Comparison of ENCODE assay signal across 33 mouse cellular contexts in genomic region chr9:78389981-78390380, GRCm38 (mm10). TPM values are rescaled to one million over a fixed set of nuclear protein-coding genes. Genes with fewer than 3 reads are reported as not detected.
DNase-seq lines count a peak whose midpoint lies in the region; ATAC-seq and TF ChIP-seq lines count a peak whose summit lies in the region.
"Had no signal": no experiment of that assay in that cellular context is flagged by ENCODE, and none has a peak within 500 bp of the region (broad histone marks: within the 10 kb centered on the region; RNA-seq: fewer than 3 reads in every experiment).

No protein-coding gene starts in this region.

- no peaks in the 10 kb centered on the region for H3K36me3 ChIP-seq in midbrain, embryonic 13.5 days
- H3K36me3 ChIP-seq in liver, postnatal 0 days (replicated peaks; ENCODE audit: insufficient read depth, low read length): no peaks in the 10 kb centered on the region
- H3K36me3 ChIP-seq: heart, embryonic 13.5 days; hindbrain, embryonic 15.5 days; kidney, embryonic 15.5 days; limb, embryonic 13.5 days; liver, embryonic 13.5 days; midbrain, embryonic 12.5 days; stomach, embryonic 15.5 days had no signal

- DNase-seq in lung, postnatal 36 days: peak; percentile 3
- no peak for DNase-seq in lung, postnatal 4 days
- peak; percentile 43 for DNase-seq in MEL-GATA-1-ER (ENCODE audit: extremely low read depth, low read depth)
- DNase-seq in liver, postnatal 0 days: no peak
- DNase-seq: adrenal gland, postnatal 14 days; cerebellum, adult 8-10 months; cerebellum, postnatal 36 days; gastrocnemius, adult 2 months; heart, postnatal 4 days; kidney, adult 11 months; kidney, postnatal 4 days; liver, embryonic 13.5 days; thymus, adult 18-20 months; thymus, postnatal 4 days had no signal

- no peak overlapping the region for H3K27ac ChIP-seq in midbrain, embryonic 13.5 days
- no peak overlapping the region for H3K27ac ChIP-seq in liver, postnatal 0 days (ENCODE audit: low read depth)
- H3K27ac ChIP-seq: forebrain, embryonic 13.5 days; gastrocnemius, adult 2 months; heart, embryonic 13.5 days; hindbrain, embryonic 15.5 days; kidney, embryonic 15.5 days; limb, embryonic 13.5 days; liver, embryonic 13.5 days; midbrain, embryonic 12.5 days; stomach, embryonic 15.5 days had no signal

- no peak overlapping the region for H3K9ac ChIP-seq in midbrain, embryonic 13.5 days (replicated peaks)
- no peak overlapping the region for H3K9ac ChIP-seq in liver, postnatal 0 days (replicated peaks)
- H3K9ac ChIP-seq: forebrain, embryonic 13.5 days; heart, embryonic 13.5 days; hindbrain, embryonic 15.5 days; kidney, embryonic 15.5 days; limb, embryonic 13.5 days; liver, embryonic 13.5 days; midbrain, embryonic 12.5 days; stomach, embryonic 15.5 days had no signal

- H3K4me1 ChIP-seq in midbrain, embryonic 13.5 days (replicated peaks): no peaks in the 10 kb centered on the region
- no peaks in the 10 kb centered on the region for H3K4me1 ChIP-seq in liver, postnatal 0 days (ENCODE audit: insufficient read depth)
- H3K4me1 ChIP-seq: forebrain, embryonic 13.5 days; heart, embryonic 13.5 days; hindbrain, embryonic 15.5 days; kidney, embryonic 15.5 days; limb, embryonic 13.5 days; liver, embryonic 13.5 days; midbrain, embryonic 12.5 days; stomach, embryonic 15.5 days had no signal

- TF ChIP-seq CTCF in liver, postnatal 0 days (IDR thresholded peaks at IDR 0.05; ENCODE audit: low read depth): no peak

- no peak overlapping the region for H3K4me3 ChIP-seq in midbrain, embryonic 13.5 days (replicated peaks)
- no peak overlapping the region for H3K4me3 ChIP-seq in liver, postnatal 0 days (ENCODE audit: low read depth, low read length)
- H3K4me3 ChIP-seq: erythroblast, embryonic 14.5 days; forebrain, embryonic 13.5 days; gastrocnemius, adult 2 months; heart, embryonic 13.5 days; hindbrain, embryonic 15.5 days; kidney, embryonic 15.5 days; limb, embryonic 13.5 days; liver, embryonic 13.5 days; midbrain, embryonic 12.5 days; stomach, embryonic 15.5 days had no signal

- 67% methylated on average over 5 of the region's 5 CpGs for WGBS in midbrain, embryonic 13.5 days
- 37% methylated on average over 5 of the region's 5 CpGs for WGBS in liver, postnatal 0 days (ENCODE audit: insufficient replicate concordance)

- H3K4me2 ChIP-seq in midbrain, embryonic 13.5 days (replicated peaks): no peak overlapping the region
- H3K4me2 ChIP-seq in liver, postnatal 0 days (ENCODE audit: low read depth, low read length): no peak overlapping the region
- H3K4me2 ChIP-seq: forebrain, embryonic 13.5 days; heart, embryonic 13.5 days; hindbrain, embryonic 15.5 days; kidney, embryonic 15.5 days; limb, embryonic 13.5 days; liver, embryonic 13.5 days; midbrain, embryonic 12.5 days; stomach, embryonic 15.5 days had no signal

- ATAC-seq in granulocyte monocyte progenitor cell, adult 5-6 weeks (replicated peaks; ENCODE audit: poor library complexity, severe bottlenecking): peak; percentile 83
- no peak for ATAC-seq in midbrain, embryonic 13.5 days
- no peak for ATAC-seq in liver, postnatal 0 days
- ATAC-seq in megakaryocyte-erythroid progenitor cell, adult 5-6 weeks (replicated peaks; ENCODE audit: low FRiP score, low TSS enrichment, poor library complexity, severe bottlenecking): no peak
- ATAC-seq: CD4-positive, CD25-positive, alpha-beta regulatory T cell, adult 4 months; forebrain, embryonic 13.5 days had no signal

- peaks cover 35% of the 10 kb centered on the region for H3K27me3 ChIP-seq in midbrain, embryonic 13.5 days
- H3K27me3 ChIP-seq in liver, postnatal 0 days (ENCODE audit: insufficient read depth, low read length): peaks cover 25% of the 10 kb centered on the region

- no peaks in the 10 kb centered on the region for H3K9me3 ChIP-seq in midbrain, embryonic 13.5 days
- no peaks in the 10 kb centered on the region for H3K9me3 ChIP-seq in liver, postnatal 0 days (ENCODE audit: low read length)
- H3K9me3 ChIP-seq: forebrain, embryonic 13.5 days; heart, embryonic 13.5 days; hindbrain, embryonic 15.5 days; kidney, embryonic 15.5 days; limb, embryonic 13.5 days; liver, embryonic 13.5 days; midbrain, embryonic 12.5 days; stomach, embryonic 15.5 days had no signal

- TF ChIP-seq EP300 in liver, postnatal 0 days (IDR thresholded peaks at IDR 0.05; ENCODE audit: low read depth): no peak

RNA-seq across cellular contexts. Expression of gene Ddx43, which starts 5.6 kb away (rescaled TPM):
- total RNA-seq in granulocyte monocyte progenitor cell, adult 5-6 weeks (2014; fragmentation: Nextera tagmentation): 0.28 TPM in 1 of 2 replicates, not detected in the other
- 0.04 TPM in 1 of 2 replicates, not detected in the other for total RNA-seq in granulocyte monocyte progenitor cell, adult 5-6 weeks (2017)
- polyA plus RNA-seq in midbrain, embryonic 13.5 days (2015; fragmentation: Nextera tagmentation; extraction: Ambion mirVana): 0.28 and 0.31 TPM in 2 replicates
- polyA plus RNA-seq in liver, postnatal 0 days (2015; fragmentation: Nextera tagmentation; extraction: Ambion mirVana): 0.05 TPM in 1 of 2 replicates, not detected in the other
- total RNA-seq in megakaryocyte-erythroid progenitor cell, adult 5-6 weeks (2014; fragmentation: Nextera tagmentation): not detected in 2 replicates
- not detected in 2 replicates for total RNA-seq in megakaryocyte-erythroid progenitor cell, adult 5-6 weeks (2017)
- total RNA-seq: adrenal gland, postnatal 14 days; gastrocnemius, adult 2 months; heart, postnatal 4 days had no signal
- polyA plus RNA-seq: embryonic facial prominence, embryonic 11.5 days; erythroblast, embryonic 14.5 days; gonadal fat pad, adult 2 months; liver, embryonic 13.5 days had no signal

RNA-seq across cellular contexts. Expression of gene Ooep, which starts 11.5 kb away (rescaled TPM):
- total RNA-seq in granulocyte monocyte progenitor cell, adult 5-6 weeks (2014; fragmentation: Nextera tagmentation): not detected in 2 replicates
- not detected in 2 replicates for total RNA-seq in granulocyte monocyte progenitor cell, adult 5-6 weeks (2017)
- polyA plus RNA-seq in midbrain, embryonic 13.5 days (2015; fragmentation: Nextera tagmentation; extraction: Ambion mirVana): 5.4 and 5.5 TPM in 2 replicates
- not detected in 2 replicates for polyA plus RNA-seq in liver, postnatal 0 days (2015; fragmentation: Nextera tagmentation; extraction: Ambion mirVana)
- total RNA-seq in megakaryocyte-erythroid progenitor cell, adult 5-6 weeks (2014; fragmentation: Nextera tagmentation): not detected in 2 replicates
- total RNA-seq in megakaryocyte-erythroid progenitor cell, adult 5-6 weeks (2017): not detected in 2 replicates
- total RNA-seq: adrenal gland, postnatal 14 days; gastrocnemius, adult 2 months; heart, postnatal 4 days; monocyte, adult 5-6 weeks; neutrophil, adult 5-6 weeks had no signal
- polyA plus RNA-seq: CD4-positive, CD25-positive, alpha-beta regulatory T cell, adult 4 months; erythroblast, embryonic 14.5 days; gonadal fat pad, adult 2 months had no signal

RNA-seq across cellular contexts. Expression of gene Dppa5a, which starts 22.0 kb away (rescaled TPM):
- not detected in 2 replicates for total RNA-seq in granulocyte monocyte progenitor cell, adult 5-6 weeks (2014; fragmentation: Nextera tagmentation)
- total RNA-seq in granulocyte monocyte progenitor cell, adult 5-6 weeks (2017): not detected in 2 replicates
- polyA plus RNA-seq in midbrain, embryonic 13.5 days (2015; fragmentation: Nextera tagmentation; extraction: Ambion mirVana): 1.8 and 2.0 TPM in 2 replicates
- not detected in 2 replicates for polyA plus RNA-seq in liver, postnatal 0 days (2015; fragmentation: Nextera tagmentation; extraction: Ambion mirVana)
- not detected in 2 replicates for total RNA-seq in megakaryocyte-erythroid progenitor cell, adult 5-6 weeks (2014; fragmentation: Nextera tagmentation)
- total RNA-seq in megakaryocyte-erythroid progenitor cell, adult 5-6 weeks (2017): not detected in 2 replicates
- total RNA-seq: adrenal gland, postnatal 14 days; gastrocnemius, adult 2 months; heart, postnatal 4 days; left cerebral cortex, postnatal 25 days; monocyte, adult 5-6 weeks; neutrophil, adult 5-6 weeks had no signal
- polyA plus RNA-seq: CD4-positive, CD25-positive, alpha-beta regulatory T cell, adult 4 months; embryonic facial prominence, embryonic 11.5 days; erythroblast, embryonic 14.5 days; gonadal fat pad, adult 2 months; heart, embryonic 13.5 days; kidney, embryonic 15.5 days; liver, embryonic 13.5 days; midbrain, embryonic 12.5 days; stomach, embryonic 15.5 days had no signal

RNA-seq across cellular contexts. Expression of gene Gsta2, which starts 34.4 kb away (rescaled TPM):
- total RNA-seq in granulocyte monocyte progenitor cell, adult 5-6 weeks (2014; fragmentation: Nextera tagmentation): not detected in 2 replicates
- total RNA-seq in granulocyte monocyte progenitor cell, adult 5-6 weeks (2017): not detected in 2 replicates
- polyA plus RNA-seq in midbrain, embryonic 13.5 days (2015; fragmentation: Nextera tagmentation; extraction: Ambion mirVana): not detected in 2 replicates
- 1.3 and 2.3 TPM in 2 replicates for polyA plus RNA-seq in liver, postnatal 0 days (2015; fragmentation: Nextera tagmentation; extraction: Ambion mirVana)
- total RNA-seq in megakaryocyte-erythroid progenitor cell, adult 5-6 weeks (2014; fragmentation: Nextera tagmentation): not detected in 2 replicates
- total RNA-seq in megakaryocyte-erythroid progenitor cell, adult 5-6 weeks (2017): not detected in 2 replicates
- total RNA-seq: ES-E14; gastrocnemius, adult 2 months; heart, postnatal 4 days; monocyte, adult 5-6 weeks; neutrophil, adult 5-6 weeks had no signal
- polyA plus RNA-seq: brain, embryonic 14.5 days; CD4-positive, CD25-positive, alpha-beta regulatory T cell, adult 4 months; embryonic facial prominence, embryonic 11.5 days; erythroblast, embryonic 14.5 days; forebrain, embryonic 13.5 days; heart, embryonic 13.5 days; hindbrain, embryonic 15.5 days; liver, embryonic 13.5 days; midbrain, embryonic 12.5 days had no signal

RNA-seq across cellular contexts. Expression of gene Cgas, which starts 53.1 kb away (rescaled TPM):
- total RNA-seq in granulocyte monocyte progenitor cell, adult 5-6 weeks (2014; fragmentation: Nextera tagmentation): 23.1 and 24.9 TPM in 2 replicates
- total RNA-seq in granulocyte monocyte progenitor cell, adult 5-6 weeks (2017): 20.1 and 23.2 TPM in 2 replicates
- polyA plus RNA-seq in midbrain, embryonic 13.5 days (2015; fragmentation: Nextera tagmentation; extraction: Ambion mirVana): 0.46 and 0.51 TPM in 2 replicates
- 0.85 and 0.92 TPM in 2 replicates for polyA plus RNA-seq in liver, postnatal 0 days (2015; fragmentation: Nextera tagmentation; extraction: Ambion mirVana)
- 7.4 and 7.5 TPM in 2 replicates for total RNA-seq in megakaryocyte-erythroid progenitor cell, adult 5-6 weeks (2014; fragmentation: Nextera tagmentation)
- total RNA-seq in megakaryocyte-erythroid progenitor cell, adult 5-6 weeks (2017): 6.9 and 8.9 TPM in 2 replicates

Comparison
In these comparisons a context has a peak if more than half of its experiments do, and no peak if none do; other contexts are left out.
1. DNase-seq: peak in lung, postnatal 36 days (single experiment) and MEL-GATA-1-ER (single experiment); none in lung, postnatal 4 days (0 of 2) and liver, postnatal 0 days (single experiment).